9 mouse cellular contexts compared by ENCODE assay signal in genomic region chr17:27242194-27243189, GRCm38 (mm10). TPM values are rescaled to one million over a fixed set of nuclear protein-coding genes. Genes with fewer than 3 reads are reported as not detected.
A peak's percentile ranks its signal among the peaks of the same experiment; 100 is the strongest.
DNase-seq lines count a peak whose midpoint lies in the region; ATAC-seq and TF ChIP-seq lines count a peak whose summit lies in the region.
"Had no signal": no experiment of that assay in that cellular context is flagged by ENCODE, and none has a peak within 500 bp of the region (broad histone marks: within the 10 kb centered on the region; RNA-seq: fewer than 3 reads in every experiment).

No protein-coding gene starts in this region.

- no peaks in the 10 kb centered on the region for H3K9me3 ChIP-seq in kidney, embryonic 14.5 days (ENCODE audit: control insufficient read depth, low read length)
- no peaks in the 10 kb centered on the region for H3K9me3 ChIP-seq in forebrain, postnatal 0 days (ENCODE audit: low read length)
- H3K9me3 ChIP-seq in stomach, postnatal 0 days (ENCODE audit: control insufficient read depth, low read length) = no peaks in the 10 kb centered on the region
- H3K9me3 ChIP-seq: limb, embryonic 15.5 days had no signal

- ATAC-seq in kidney, embryonic 14.5 days (ENCODE audit: low FRiP score, low TSS enrichment) = no peak; the same call in 1 of the 2 replicates
- ATAC-seq in forebrain, postnatal 0 days = peak; percentile 38
- no peak for ATAC-seq in stomach, postnatal 0 days (ENCODE audit: low FRiP score, low TSS enrichment)

- TF ChIP-seq EP300 in stomach, postnatal 0 days (optimal IDR thresholded peaks at IDR 0.05) = no peak

- H3K4me1 ChIP-seq in kidney, adult 2 months (ENCODE audit: control insufficient read depth, insufficient read depth, low read length) = no peaks in the 10 kb centered on the region
- H3K4me1 ChIP-seq in kidney, embryonic 14.5 days (ENCODE audit: control insufficient read depth, insufficient read depth, low read length) = no peaks in the 10 kb centered on the region
- H3K4me1 ChIP-seq in forebrain, postnatal 0 days (ENCODE audit: insufficient read depth) = 0 out of 2 replicates have a peak, but pooled peaks cover 3% of the 10 kb centered on the region
- H3K4me1 ChIP-seq in stomach, postnatal 0 days (replicated peaks; ENCODE audit: control insufficient read depth, insufficient read depth) = no peaks in the 10 kb centered on the region

- WGBS in kidney, adult 2 months = 52% methylated on average over 18 of the region's 18 CpGs
- WGBS in kidney, embryonic 14.5 days = 77% methylated on average over 18 of the region's 18 CpGs
- WGBS in forebrain, postnatal 0 days = 22% methylated on average over 18 of the region's 18 CpGs
- 40% methylated on average over 18 of the region's 18 CpGs for WGBS in stomach, postnatal 0 days

- no peak for TF ChIP-seq CTCF in kidney, adult 2 months (conservative IDR thresholded peaks at IDR 0.05; ENCODE audit: insufficient read depth, insufficient read length, low read depth, low read length)
- no peak for TF ChIP-seq CTCF in forebrain, postnatal 0 days (IDR thresholded peaks at IDR 0.05; ENCODE audit: low read depth)
- TF ChIP-seq CTCF in stomach, postnatal 0 days (IDR thresholded peaks at IDR 0.05; ENCODE audit: low read depth) = no peak

- H3K27me3 ChIP-seq in kidney, adult 2 months (replicated peaks; ENCODE audit: control insufficient read depth, insufficient read depth, low read length) = no peaks in the 10 kb centered on the region
- H3K27me3 ChIP-seq in kidney, embryonic 14.5 days (ENCODE audit: control insufficient read depth, insufficient read depth, low read length) = no peaks in the 10 kb centered on the region
- H3K27me3 ChIP-seq in forebrain, postnatal 0 days (ENCODE audit: insufficient read depth, low read length) = no peaks in the 10 kb centered on the region
- H3K27me3 ChIP-seq in stomach, postnatal 0 days (ENCODE audit: control insufficient read depth, insufficient read depth, low read length) = no peaks in the 10 kb centered on the region

- H3K27ac ChIP-seq in kidney, adult 2 months (ENCODE audit: insufficient read depth, low read depth, low read length) = no peak overlapping the region
- H3K27ac ChIP-seq in kidney, embryonic 14.5 days (ENCODE audit: low read depth, low read length) = no peak overlapping the region
- H3K27ac ChIP-seq in forebrain, postnatal 0 days (ENCODE audit: low read depth, low read length) = peak overlapping the region; percentile 64
- no peak overlapping the region for H3K27ac ChIP-seq in stomach, postnatal 0 days (replicated peaks)
- H3K27ac ChIP-seq: limb, embryonic 15.5 days had no signal

- H3K36me3 ChIP-seq in kidney, adult 2 months (ENCODE audit: control insufficient read depth, insufficient read depth, low read length) = no peaks in the 10 kb centered on the region
- no peaks in the 10 kb centered on the region for H3K36me3 ChIP-seq in kidney, embryonic 14.5 days (ENCODE audit: control insufficient read depth, insufficient read depth, low read length)
- no peaks in the 10 kb centered on the region for H3K36me3 ChIP-seq in forebrain, postnatal 0 days (ENCODE audit: insufficient read depth)
- H3K36me3 ChIP-seq in stomach, postnatal 0 days (ENCODE audit: control insufficient read depth, insufficient read depth, low read length) = no peaks in the 10 kb centered on the region
- H3K36me3 ChIP-seq: limb, embryonic 15.5 days had no signal

- TF ChIP-seq POLR2A in kidney, adult 2 months (IDR thresholded peaks at IDR 0.05; ENCODE audit: low read depth, low read length) = no peak

- no peak overlapping the region for H3K4me2 ChIP-seq in kidney, embryonic 14.5 days (replicated peaks; ENCODE audit: low read depth, low read length)
- H3K4me2 ChIP-seq in forebrain, postnatal 0 days (ENCODE audit: low read depth) = 0 out of 2 replicates have a peak overlapping the region, but pooled peaks have one; percentile 5
- H3K4me2 ChIP-seq in stomach, postnatal 0 days (replicated peaks; ENCODE audit: low read depth) = no peak overlapping the region
- H3K4me2 ChIP-seq: limb, embryonic 15.5 days had no signal

- H3K4me3 ChIP-seq in kidney, adult 2 months (ENCODE audit: insufficient read depth, low read depth, low read length) = no peak overlapping the region
- H3K4me3 ChIP-seq in kidney, embryonic 14.5 days (ENCODE audit: low read length) = no peak overlapping the region
- no peak overlapping the region for H3K4me3 ChIP-seq in forebrain, postnatal 0 days (ENCODE audit: low read depth, low read length)
- no peak overlapping the region for H3K4me3 ChIP-seq in stomach, postnatal 0 days (ENCODE audit: low read depth, low read length)
- H3K4me3 ChIP-seq: limb, embryonic 15.5 days had no signal

- peak; percentile 68 for DNase-seq in kidney, adult 2 months
- DNase-seq in adrenal gland, adult 8-10 months = peak; percentile 80
- DNase-seq in forebrain, postnatal 0 days = peak; percentile 87
- DNase-seq in kidney, postnatal 36 days = peak; percentile 63 to 68
- peak; percentile 85 for DNase-seq in lung, postnatal 36 days
- peak; percentile 23 for DNase-seq in stomach, postnatal 0 days (ENCODE audit: low spot score)
- DNase-seq in embryo, embryonic 10.5 days (ENCODE audit: low spot score) = no peak

- no peak overlapping the region for H3K9ac ChIP-seq in kidney, embryonic 14.5 days (ENCODE audit: low read depth, low read length)
- no peak overlapping the region for H3K9ac ChIP-seq in forebrain, postnatal 0 days
- no peak overlapping the region for H3K9ac ChIP-seq in stomach, postnatal 0 days (ENCODE audit: low read length)
- H3K9ac ChIP-seq: limb, embryonic 15.5 days had no signal

RNA-seq across cellular contexts. Expression of gene Lemd2, which starts 38.2 kb away (rescaled TPM):
- 48.4 and 64.4 TPM in 2 replicates for polyA plus RNA-seq in kidney, adult 2 months (2012; rRNA removed)
- polyA plus RNA-seq in kidney, embryonic 14.5 days (2014; fragmentation: Nextera tagmentation; extraction: Ambion mirVana) = 14.5 and 15.6 TPM in 2 replicates
- total RNA-seq in adrenal gland, adult 8-10 months (2022) = 10 to 100 TPM; 58.3 to 93.1 (median 76.5) TPM
- total RNA-seq in forebrain, postnatal 0 days (2014; rRNA removed) = 86.9 and 90.7 TPM in 2 replicates
- 17.7 and 19.2 TPM in 2 replicates for polyA plus RNA-seq in forebrain, postnatal 0 days (2015; fragmentation: Nextera tagmentation; extraction: Ambion mirVana)
- 9.6 and 9.9 TPM in 2 replicates for polyA plus RNA-seq in stomach, postnatal 0 days (2015; fragmentation: Nextera tagmentation; extraction: Ambion mirVana)
